Mouse (Mus musculus) heart, embryonic 11.5 days (tissue): ENCODE measurements around the gene Nrxn3. TPM values are rescaled to one million over a fixed set of nuclear protein-coding genes. Genes with fewer than 3 reads are reported as not detected.

Experiments used
- ATAC-seq: fragments of 200-750 bp; cut with Nextera tagmentation; replicated peaks from 2 replicates; pipeline ENCODE4 v1.8.0; 2017; ENCODE audit warnings: moderate library complexity; ENCODE audit not compliant: insufficient number of reproducible peaks, low FRiP score, low TSS enrichment
- H3K27ac ChIP-seq: fragments of 300-500 bp; sonication (generic); 2 replicates; pipeline ENCODE4 v1.5.1; 2014; ENCODE audit warnings: mild to moderate bottlenecking, low read depth, low read length
- H3K27me3 ChIP-seq: fragments of 300-500 bp; sonication (generic); 2 replicates; pipeline ENCODE4 v1.6.1; 2014; ENCODE audit warnings: mild to moderate bottlenecking, low read length, mixed read lengths; ENCODE audit not compliant: control insufficient read depth, insufficient read depth
- H3K36me3 ChIP-seq: fragments of 300-500 bp; sonication (generic); 2 replicates; pipeline ENCODE4 v1.6.1; 2014; ENCODE audit warnings: mild to moderate bottlenecking, low read length, moderate library complexity, mixed read lengths; ENCODE audit not compliant: control insufficient read depth, insufficient read depth
- H3K4me1 ChIP-seq: fragments of 300-500 bp; sonication (generic); 2 replicates; pipeline ENCODE4 v1.6.1; 2014; ENCODE audit warnings: low read length; ENCODE audit not compliant: control insufficient read depth, insufficient read depth
- H3K4me2 ChIP-seq: fragments of 300-500 bp; sonication (generic); 2 replicates; pipeline ENCODE4 v1.6.1; 2014; ENCODE audit warnings: mild to moderate bottlenecking, moderate library complexity
- H3K4me3 ChIP-seq: fragments of 300-500 bp; sonication (generic); 2 replicates; pipeline ENCODE4 v1.5.1; 2014; ENCODE audit warnings: low read depth, low read length
- H3K9ac ChIP-seq: fragments of 300-500 bp; sonication (generic); 2 replicates; pipeline ENCODE4 v1.6.1; 2014; ENCODE audit warnings: mild to moderate bottlenecking, low read depth, low read length, moderate library complexity
- H3K9me3 ChIP-seq: fragments of 300-500 bp; sonication (generic); replicated peaks from 2 replicates; pipeline ENCODE4 v1.6.1; 2016; ENCODE audit warnings: low read length; ENCODE audit not compliant: control insufficient read depth
- WGBS: fragments of 180-500 bp; shearing (Covaris S2); extraction: QIAGEN DNeasy Blood & Tissue Kit; methylation state at CpG from one replicate; pipeline ENCODE4 v1.1.7; 2014; ENCODE audit not compliant: insufficient replicate concordance; 5-methylcytosine and 5-hydroxymethylcytosine counted together
- polyA plus RNA-seq: library from polyadenylated mRNA; unstranded; fragments of >200 nt; fragmentation: Nextera tagmentation; extraction: Ambion mirVana; gene quantifications from 2 replicates; pipeline ENCODE4 v1.2.1, GENCODE M21; 2014

Nrxn3 gene
- polyA plus RNA-seq, 1 experiment from 2014 or later = 4.5 TPM

DNA sequence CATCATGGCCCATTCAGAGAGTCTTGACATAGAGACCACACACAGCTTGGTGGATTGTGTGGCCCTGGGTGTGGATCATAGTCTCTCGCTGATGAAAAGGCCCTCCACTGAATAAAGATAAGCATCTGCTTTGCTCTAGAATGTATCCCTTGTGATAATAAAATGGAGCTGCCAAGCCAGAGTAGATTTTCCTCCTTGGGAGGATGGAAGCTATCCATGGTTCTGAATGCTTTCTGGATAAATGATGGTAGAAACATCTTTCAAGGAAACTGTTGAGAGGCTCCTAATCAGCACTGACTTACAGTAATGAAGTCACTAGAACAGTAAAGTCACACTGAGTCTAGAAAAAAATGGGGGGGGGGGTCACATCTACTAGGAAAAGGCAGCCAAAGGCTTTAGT is 989.1 kb downstream of the Nrxn3 start:
- Histone ChIP-seq H3K9me3 (no peaks in the 10 kb centered on the region), H3K4me3 (no peak overlapping the region), H3K36me3 (no peaks in the 10 kb centered on the region), H3K4me1 (no peaks in the 10 kb centered on the region), H3K27ac (no peak overlapping the region), H3K9ac (no peak overlapping the region), H3K27me3 (no peaks in the 10 kb centered on the region), H3K4me2 (no peak overlapping the region)
- ATAC-seq = no peak
- 64% methylated on average over 1 of the region's 1 CpGs for WGBS

- no peaks in the 10 kb centered on the region for H3K9me3 ChIP-seq
- H3K4me2 ChIP-seq = peak overlapping the region; percentile 3; the same call in 1 of the 2 replicates
- H3K27me3 ChIP-seq = no peaks in the 10 kb centered on the region
- ATAC-seq = no peak
- 33% methylated on average over 8 of the region's 8 CpGs for WGBS
- no peak overlapping the region for H3K4me3 ChIP-seq
- H3K36me3 ChIP-seq = no peaks in the 10 kb centered on the region
- H3K27ac ChIP-seq = no peak overlapping the region
- no peaks in the 10 kb centered on the region for H3K4me1 ChIP-seq
- H3K9ac ChIP-seq = no peak overlapping the region
Measured at GRCm38 (mm10) chr12:89719194-89720080, 996.8 kb downstream of the Nrxn3 start.

- WGBS = 18% methylated on average over 3 of the region's 3 CpGs
- Histone ChIP-seq H3K4me3 (no peak overlapping the region), H3K27me3 (no peaks in the 10 kb centered on the region), H3K4me2 (no peak overlapping the region), H3K9me3 (no peaks in the 10 kb centered on the region), H3K36me3 (no peaks in the 10 kb centered on the region), H3K27ac (no peak overlapping the region), H3K4me1 (no peaks in the 10 kb centered on the region), H3K9ac (no peak overlapping the region)
- peak; percentile 73 for ATAC-seq
Measured at GRCm38 (mm10) chr12:89720945-89721344, 998.3 kb downstream of the Nrxn3 start.

- Histone ChIP-seq H3K4me3 (no peak overlapping the region), H3K36me3 (no peaks in the 10 kb centered on the region)
- no peak for ATAC-seq
Measured at GRCm38 (mm10) chr12:89722462-89722861, 999.8 kb downstream of the Nrxn3 start.

DNA sequence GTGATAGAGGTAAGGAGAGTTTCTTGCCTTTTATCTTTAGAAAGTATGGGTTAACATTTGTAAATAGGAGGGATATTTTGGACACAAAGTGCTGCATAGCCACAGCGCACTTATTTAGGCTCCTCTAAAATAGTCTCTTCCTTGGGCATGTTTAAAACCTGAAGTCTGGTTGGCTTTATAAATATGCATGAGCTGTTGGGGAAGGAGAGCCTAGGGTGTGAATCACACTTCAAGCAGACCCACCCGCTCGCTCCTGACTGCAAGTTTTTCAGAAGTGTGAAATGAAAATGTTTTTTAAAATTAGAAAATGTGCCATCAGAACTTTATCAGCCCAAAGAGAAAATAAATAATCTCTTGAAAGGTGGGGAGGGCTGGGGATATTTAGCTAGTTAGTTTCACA is 1001.4 kb downstream of the Nrxn3 start:
- Histone ChIP-seq H3K36me3 (no peaks in the 10 kb centered on the region), H3K4me2 (no peak overlapping the region), H3K4me3 (no peak overlapping the region), H3K27me3 (no peaks in the 10 kb centered on the region), H3K9ac (no peak overlapping the region), H3K27ac (no peak overlapping the region), H3K9me3 (no peaks in the 10 kb centered on the region), H3K4me1 (no peaks in the 10 kb centered on the region)
- ATAC-seq = no peak
- WGBS = 48% methylated on average over 3 of the region's 3 CpGs

More at GRCm38 (mm10) chr12:89722462-89722861, 999.8 kb downstream of the Nrxn3 start:
- no peak overlapping the region for H3K27ac ChIP-seq
- H3K4me2 ChIP-seq = no peak overlapping the region
- no peaks in the 10 kb centered on the region for H3K9me3 ChIP-seq
- H3K27me3 ChIP-seq = no peaks in the 10 kb centered on the region
- WGBS = 90% methylated on average over 14 of the region's 14 CpGs
- H3K9ac ChIP-seq = no peak overlapping the region
- no peaks in the 10 kb centered on the region for H3K4me1 ChIP-seq

DNA sequence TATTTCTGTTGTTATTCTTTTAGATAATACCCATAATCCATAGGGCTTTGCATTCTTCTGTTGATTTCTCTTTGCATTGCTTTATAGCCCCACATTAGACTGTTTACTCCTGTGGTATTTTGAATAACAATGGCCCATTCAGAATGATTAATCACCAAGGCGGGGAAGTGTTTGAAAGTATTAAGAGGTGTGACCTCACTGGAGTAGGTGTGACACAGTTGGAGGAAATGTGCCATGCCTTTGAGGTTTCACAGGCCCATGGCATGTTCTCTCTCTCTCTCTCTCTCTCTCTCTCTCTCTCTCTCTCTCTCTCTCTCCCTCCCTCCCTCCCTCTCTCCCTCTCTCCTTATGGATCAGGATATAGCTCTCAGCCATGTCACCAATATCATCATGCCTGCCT is 1019.6 kb downstream of the Nrxn3 start:
- no peak for ATAC-seq
- WGBS = 55% methylated on average over 1 of the region's 1 CpGs
- Histone ChIP-seq H3K36me3 (no peaks in the 10 kb centered on the region), H3K4me1 (no peaks in the 10 kb centered on the region), H3K4me3 (no peak overlapping the region), H3K27me3 (no peaks in the 10 kb centered on the region), H3K9ac (no peak overlapping the region), H3K9me3 (no peaks in the 10 kb centered on the region), H3K4me2 (no peak overlapping the region), H3K27ac (no peak overlapping the region)

GRCm38 (mm10) chr12:89742796-89743195 is 1020.1 kb downstream of the Nrxn3 start:
- Histone ChIP-seq H3K9me3 (no peaks in the 10 kb centered on the region), H3K27me3 (no peaks in the 10 kb centered on the region), H3K36me3 (no peaks in the 10 kb centered on the region), H3K4me1 (no peaks in the 10 kb centered on the region), H3K27ac (no peak overlapping the region), H3K4me2 (no peak overlapping the region), H3K9ac (no peak overlapping the region), H3K4me3 (no peak overlapping the region)
- 70% methylated on average over 2 of the region's 2 CpGs for WGBS
- ATAC-seq = no peak

DNA sequence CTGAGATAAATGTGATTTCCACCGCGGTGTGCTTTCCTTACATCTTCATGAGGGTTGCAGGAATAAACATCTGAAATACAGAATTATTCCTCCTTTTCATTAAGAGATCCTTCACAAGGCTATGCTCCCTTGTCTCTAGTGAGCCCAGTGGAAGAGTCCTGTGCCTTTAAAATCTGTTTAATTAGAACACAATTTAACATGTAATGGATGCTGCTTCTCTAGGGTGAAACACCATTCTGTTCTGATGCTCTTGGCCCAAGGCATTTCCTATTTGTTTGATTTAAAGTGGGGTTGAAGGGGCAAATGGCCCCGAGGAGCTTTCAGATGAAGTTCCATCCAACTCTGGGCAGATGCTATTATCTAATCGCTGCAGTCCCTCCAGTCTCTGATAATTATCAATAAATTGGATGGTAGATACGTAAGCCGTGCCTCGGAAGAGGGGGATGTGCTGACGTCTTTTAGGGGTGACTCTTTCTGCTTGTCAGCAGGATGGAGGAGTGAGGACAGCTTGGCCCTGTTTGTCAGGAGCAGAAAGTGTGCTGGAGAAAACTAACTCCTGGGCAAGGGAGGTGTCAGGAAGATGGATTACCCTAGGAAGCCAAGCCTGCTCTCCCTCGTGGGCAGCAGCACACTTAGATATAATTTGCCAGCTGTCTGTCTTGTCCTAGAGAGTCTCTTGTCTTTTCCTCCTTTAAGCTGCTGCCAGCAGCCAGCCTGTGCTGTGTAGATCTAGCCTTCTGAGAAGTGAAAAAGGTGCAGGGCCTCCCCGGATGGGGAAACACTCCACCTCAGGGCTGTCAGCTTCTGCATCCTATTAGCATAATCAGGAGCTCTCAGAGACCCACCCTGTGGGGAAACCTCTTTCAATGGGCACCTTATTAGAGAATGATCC is 1041.8 kb downstream of the Nrxn3 start:
- WGBS = 34% methylated on average over 10 of the region's 10 CpGs
- ATAC-seq = no peak

More for the DNA sequence above, 1041.8 kb downstream of the Nrxn3 start:
- H3K4me2 ChIP-seq = no peak overlapping the region
- no peak overlapping the region for H3K27ac ChIP-seq
- H3K4me1 ChIP-seq = no peaks in the 10 kb centered on the region
- H3K4me3 ChIP-seq = no peak overlapping the region
- no peaks in the 10 kb centered on the region for H3K27me3 ChIP-seq
- no peaks in the 10 kb centered on the region for H3K9me3 ChIP-seq
- H3K9ac ChIP-seq = no peak overlapping the region
- H3K36me3 ChIP-seq = no peaks in the 10 kb centered on the region
